Mouse (Mus musculus) hindbrain, embryonic 12.5 days (tissue): ENCODE measurements at regions not wholly inside any gene's neighbourhood (a gene's known extent, or its start where the extent isn't known, plus 50 kb on each side); places are given as distances from the start of the nearest gene placed in this dataset.

ENCODE experiments used
- ATAC-seq: fragments of 200-750 bp; cut with Nextera tagmentation; 2 replicates; pipeline ENCODE4 v1.8.0; 2017; ENCODE audit warnings: moderate TSS enrichment; ENCODE audit not compliant: low FRiP score
- H3K27ac ChIP-seq: fragments of 300-500 bp; sonication (generic); 2 replicates; pipeline ENCODE4 v1.5.1; 2016; ENCODE audit warnings: mild to moderate bottlenecking
- H3K27me3 ChIP-seq: fragments of 300-500 bp; sonication (generic); 2 replicates; pipeline ENCODE4 v1.6.1; 2016; ENCODE audit warnings: mild to moderate bottlenecking
- H3K36me3 ChIP-seq: fragments of 300-500 bp; sonication (generic); 2 replicates; pipeline ENCODE4 v1.6.1; 2016; ENCODE audit warnings: mild to moderate bottlenecking
- H3K4me1 ChIP-seq: fragments of 300-500 bp; sonication (generic); 2 replicates; pipeline ENCODE4 v1.6.1; 2016
- H3K4me2 ChIP-seq: fragments of 300-500 bp; sonication (generic); replicated peaks from 2 replicates; pipeline ENCODE4 v1.6.1; 2016; ENCODE audit warnings: mild to moderate bottlenecking
- H3K4me3 ChIP-seq: fragments of 300-500 bp; sonication (generic); 2 replicates; pipeline ENCODE4 v1.5.1; 2016; ENCODE audit warnings: mild to moderate bottlenecking
- H3K9ac ChIP-seq: fragments of 300-500 bp; sonication (generic); 2 replicates; pipeline ENCODE4 v1.6.1; 2016; ENCODE audit warnings: mild to moderate bottlenecking, moderate library complexity
- H3K9me3 ChIP-seq: fragments of 300-500 bp; sonication (generic); replicated peaks from 2 replicates; pipeline ENCODE4 v1.6.1; 2016; ENCODE audit warnings: mild to moderate bottlenecking
- WGBS: fragments of 180-500 bp; shearing (Covaris S2); methylation state at CpG from one replicate; pipeline ENCODE4 v1.1.7; 2016; 5-methylcytosine and 5-hydroxymethylcytosine counted together

GRCm38 (mm10) chrX:99415701-99416100 lies 55.4 kb downstream of the Pja1 start:
- H3K9ac ChIP-seq: no peak overlapping the region
- no peak overlapping the region for H3K4me3 ChIP-seq
- H3K36me3 ChIP-seq: no peaks in the 10 kb centered on the region
- no peak overlapping the region for H3K4me2 ChIP-seq
- WGBS: 48% methylated on average over 5 of the region's 5 CpGs
- ATAC-seq: no peak
- no peak overlapping the region for H3K27ac ChIP-seq
- H3K27me3 ChIP-seq: peaks cover 77% of the 10 kb centered on the region
- H3K9me3 ChIP-seq: no peaks in the 10 kb centered on the region
- H3K4me1 ChIP-seq: no peaks in the 10 kb centered on the region

- Histone ChIP-seq H3K4me1 (no peaks in the 10 kb centered on the region), H3K4me2 (no peak overlapping the region), H3K4me3 (no peak overlapping the region), H3K9me3 (no peaks in the 10 kb centered on the region), H3K9ac (no peak overlapping the region), H3K27ac (no peak overlapping the region), H3K36me3 (no peaks in the 10 kb centered on the region), H3K27me3 (peaks cover 63% of the 10 kb centered on the region)
- 76% methylated on average over 3 of the region's 3 CpGs for WGBS
- no peak for ATAC-seq
These were observed 60.1 kb downstream of the Pja1 start for GRCm38 (mm10) chrX:99410942-99411341.

GRCm38 (mm10) chrX:99409858-99410257 lies 61.2 kb downstream of the Pja1 start:
- Histone ChIP-seq H3K9ac (no peak overlapping the region), H3K27me3 (peaks cover 56% of the 10 kb centered on the region), H3K27ac (no peak overlapping the region), H3K9me3 (no peaks in the 10 kb centered on the region), H3K4me3 (no peak overlapping the region), H3K4me2 (no peak overlapping the region), H3K4me1 (no peaks in the 10 kb centered on the region), H3K36me3 (no peaks in the 10 kb centered on the region)
- 71% methylated on average over 10 of the region's 10 CpGs for WGBS
- no peak for ATAC-seq

DNA sequence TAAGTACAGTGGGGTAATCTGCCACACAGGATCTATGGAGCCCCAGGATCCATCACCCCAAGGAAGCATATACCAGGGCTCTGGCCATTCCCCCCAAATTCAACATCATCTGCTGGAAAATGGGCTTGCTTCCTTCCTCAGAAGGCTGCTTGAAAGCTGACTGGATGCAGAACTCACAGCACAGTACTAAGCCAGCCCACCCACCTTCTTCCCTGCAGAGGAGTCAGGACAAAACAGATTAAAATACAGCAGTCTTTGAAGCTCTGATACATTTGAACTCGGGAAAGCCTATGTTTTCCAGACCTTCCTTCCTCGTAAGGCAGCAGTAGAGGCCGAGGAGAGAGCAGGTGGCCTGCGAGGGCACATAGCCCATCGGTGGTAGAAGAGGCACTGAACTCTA lies 61.7 kb downstream of the Pja1 start:
- no peak overlapping the region for H3K4me3 ChIP-seq
- no peak for ATAC-seq
- H3K36me3 ChIP-seq: no peaks in the 10 kb centered on the region
- no peaks in the 10 kb centered on the region for H3K9me3 ChIP-seq
- H3K9ac ChIP-seq: no peak overlapping the region
- no peak overlapping the region for H3K27ac ChIP-seq
- no peak overlapping the region for H3K4me2 ChIP-seq
- 76% methylated on average over 5 of the region's 5 CpGs for WGBS
- H3K4me1 ChIP-seq: no peaks in the 10 kb centered on the region
- H3K27me3 ChIP-seq: peaks cover 54% of the 10 kb centered on the region

GRCm38 (mm10) chrX:99408804-99409203 lies 62.3 kb downstream of the Pja1 start:
- no peak for ATAC-seq
- no peaks in the 10 kb centered on the region for H3K9me3 ChIP-seq
- 0 out of 2 replicates have a peak, but pooled peaks cover 2% of the 10 kb centered on the region for H3K4me1 ChIP-seq
- WGBS: 53% methylated on average over 6 of the region's 6 CpGs
- H3K4me3 ChIP-seq: no peak overlapping the region
- H3K27ac ChIP-seq: no peak overlapping the region
- H3K36me3 ChIP-seq: no peaks in the 10 kb centered on the region
- no peak overlapping the region for H3K4me2 ChIP-seq
- no peak overlapping the region for H3K9ac ChIP-seq
- peaks cover 56% of the 10 kb centered on the region for H3K27me3 ChIP-seq

- ATAC-seq: no peak
- 69% methylated on average over 8 of the region's 8 CpGs for WGBS
- Histone ChIP-seq H3K9me3 (no peaks in the 10 kb centered on the region), H3K27me3 (peaks cover 49% of the 10 kb centered on the region), H3K27ac (no peak overlapping the region), H3K36me3 (no peaks in the 10 kb centered on the region), H3K4me1 (0 out of 2 replicates have a peak, but pooled peaks cover 2% of the 10 kb centered on the region), H3K9ac (no peak overlapping the region), H3K4me2 (no peak overlapping the region), H3K4me3 (no peak overlapping the region)
These were observed 65.2 kb downstream of the Pja1 start for GRCm38 (mm10) chrX:99405843-99406242.

GRCm38 (mm10) chrX:99403521-99404149 lies 67.4 kb downstream of the Pja1 start:
- no peak overlapping the region for H3K27ac ChIP-seq
- H3K9ac ChIP-seq: no peak overlapping the region
- H3K4me2 ChIP-seq: no peak overlapping the region
- 0 out of 2 replicates have a peak, but pooled peaks cover 2% of the 10 kb centered on the region for H3K4me1 ChIP-seq
- no peaks in the 10 kb centered on the region for H3K36me3 ChIP-seq
- peaks cover 43% of the 10 kb centered on the region for H3K27me3 ChIP-seq
- no peaks in the 10 kb centered on the region for H3K9me3 ChIP-seq
- no peak overlapping the region for H3K4me3 ChIP-seq
- 48% methylated on average over 6 of the region's 6 CpGs for WGBS
- ATAC-seq: no peak

GRCm38 (mm10) chrX:99402841-99403520 lies 68.1 kb downstream of the Pja1 start:
- H3K36me3 ChIP-seq: no peaks in the 10 kb centered on the region
- H3K27ac ChIP-seq: no peak overlapping the region
- WGBS: 57% methylated on average over 9 of the region's 9 CpGs
- ATAC-seq: no peak
- no peak overlapping the region for H3K9ac ChIP-seq
- H3K4me1 ChIP-seq: 0 out of 2 replicates have a peak, but pooled peaks cover 2% of the 10 kb centered on the region
- no peaks in the 10 kb centered on the region for H3K9me3 ChIP-seq
- H3K4me3 ChIP-seq: no peak overlapping the region
- no peak overlapping the region for H3K4me2 ChIP-seq
- H3K27me3 ChIP-seq: peaks cover 48% of the 10 kb centered on the region

DNA sequence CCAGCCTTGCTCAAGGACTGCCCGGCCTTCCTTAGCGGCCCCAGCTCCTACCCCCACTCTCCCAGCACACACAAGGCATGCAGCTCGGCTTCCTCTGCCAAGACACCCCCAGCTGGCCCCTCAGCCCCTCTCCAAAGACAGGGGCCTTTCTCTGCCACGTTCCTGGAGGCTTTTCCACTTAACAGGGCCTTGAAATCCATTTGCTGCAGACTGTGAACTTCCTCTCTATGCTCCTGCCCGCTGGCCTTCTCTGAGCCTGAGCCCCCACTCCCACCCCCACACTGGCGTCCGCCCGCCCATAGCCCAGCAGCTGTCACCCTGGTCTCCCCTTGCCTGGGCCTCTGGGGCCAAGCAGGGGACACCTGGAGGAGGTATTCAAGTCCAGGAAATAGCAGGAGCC lies 73.7 kb downstream of the Pja1 start:
- WGBS: 46% methylated on average over 6 of the region's 8 CpGs
- no peak for ATAC-seq
- H3K9ac ChIP-seq: no peak overlapping the region
- H3K4me1 ChIP-seq: peaks cover 3% of the 10 kb centered on the region; the same call in 1 of the 2 replicates
- H3K36me3 ChIP-seq: no peaks in the 10 kb centered on the region
- peaks cover 69% of the 10 kb centered on the region for H3K27me3 ChIP-seq
- no peak overlapping the region for H3K4me2 ChIP-seq
- no peak overlapping the region for H3K4me3 ChIP-seq
- H3K27ac ChIP-seq: no peak overlapping the region
- no peaks in the 10 kb centered on the region for H3K9me3 ChIP-seq

DNA sequence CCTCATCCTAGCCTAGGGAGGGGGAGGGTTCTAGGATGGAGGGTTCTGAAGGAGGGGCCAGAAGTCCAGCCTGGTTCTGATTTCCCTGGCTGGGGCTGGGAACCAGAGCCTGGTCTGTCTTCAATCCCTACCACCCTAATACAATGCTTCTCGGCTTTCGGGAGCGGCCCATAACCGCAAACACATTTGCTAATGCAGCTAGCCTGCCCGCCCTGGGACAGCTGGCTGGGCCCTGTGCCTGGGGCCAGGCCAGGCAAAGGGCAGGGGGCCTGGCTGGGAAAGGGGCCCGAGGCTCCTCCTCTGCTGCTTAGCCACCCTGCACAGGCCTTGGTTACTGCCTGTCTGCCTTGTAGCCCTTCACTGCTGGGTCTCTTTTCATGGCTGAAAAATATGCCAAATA lies 74.9 kb downstream of the Pja1 start:
- H3K4me1 ChIP-seq: peaks cover 3% of the 10 kb centered on the region; the same call in 1 of the 2 replicates
- H3K36me3 ChIP-seq: no peaks in the 10 kb centered on the region
- H3K4me3 ChIP-seq: no peak overlapping the region
- ATAC-seq: no peak
- H3K9ac ChIP-seq: no peak overlapping the region
- H3K27ac ChIP-seq: no peak overlapping the region
- H3K27me3 ChIP-seq: peaks cover 72% of the 10 kb centered on the region
- H3K9me3 ChIP-seq: no peaks in the 10 kb centered on the region
- WGBS: 60% methylated on average over 6 of the region's 6 CpGs
- no peak overlapping the region for H3K4me2 ChIP-seq

DNA sequence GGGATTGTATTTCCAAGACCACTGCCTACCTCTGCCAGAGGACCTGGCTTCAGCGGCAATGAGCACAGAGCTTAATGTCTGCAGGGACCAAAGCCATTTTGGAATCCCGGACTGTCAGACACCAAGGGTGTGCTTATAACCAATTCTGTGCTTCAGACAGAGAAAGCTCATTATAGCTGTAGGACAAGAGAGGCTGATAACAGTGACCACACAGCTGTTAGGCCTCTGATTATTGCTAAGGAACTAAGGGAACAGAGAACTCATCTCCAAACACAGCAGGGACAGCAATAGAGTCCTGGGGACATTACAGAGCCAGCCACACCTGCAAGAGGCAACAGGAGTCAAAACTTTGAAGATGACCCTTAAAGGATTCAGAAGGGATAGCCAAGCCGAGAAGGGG lies 76.0 kb downstream of the Pja1 start:
- H3K4me1 ChIP-seq: peaks cover 8% of the 10 kb centered on the region
- no peak overlapping the region for H3K27ac ChIP-seq
- no peak overlapping the region for H3K4me2 ChIP-seq
- peaks cover 77% of the 10 kb centered on the region for H3K27me3 ChIP-seq
- no peak overlapping the region for H3K9ac ChIP-seq
- ATAC-seq: no peak
- H3K4me3 ChIP-seq: no peak overlapping the region
- no peaks in the 10 kb centered on the region for H3K9me3 ChIP-seq
- no peaks in the 10 kb centered on the region for H3K36me3 ChIP-seq
- WGBS: 87% methylated on average over 3 of the region's 3 CpGs

- Histone ChIP-seq H3K4me1 (peaks cover 5% of the 10 kb centered on the region; the same call in 1 of the 2 replicates), H3K9ac (no peak overlapping the region), H3K27me3 (peaks cover 75% of the 10 kb centered on the region)
These were observed 79.4 kb downstream of the Pja1 start for GRCm38 (mm10) chrX:99391628-99392027.

GRCm38 (mm10) chrX:99390462-99390838 lies 80.6 kb downstream of the Pja1 start:
- no peak for ATAC-seq
- Histone ChIP-seq H3K9me3 (no peaks in the 10 kb centered on the region), H3K4me1 (peaks cover 5% of the 10 kb centered on the region; the same call in 1 of the 2 replicates), H3K4me3 (no peak overlapping the region), H3K36me3 (no peaks in the 10 kb centered on the region), H3K4me2 (no peak overlapping the region), H3K27ac (no peak overlapping the region), H3K9ac (no peak overlapping the region), H3K27me3 (peaks cover 72% of the 10 kb centered on the region)
- 48% methylated on average over 2 of the region's 2 CpGs for WGBS

More at GRCm38 (mm10) chrX:99391628-99392027, 79.4 kb downstream of the Pja1 start:
- Histone ChIP-seq H3K4me2 (no peak overlapping the region), H3K36me3 (no peaks in the 10 kb centered on the region), H3K4me3 (no peak overlapping the region), H3K27ac (no peak overlapping the region), H3K9me3 (no peaks in the 10 kb centered on the region)
- 60% methylated on average over 6 of the region's 6 CpGs for WGBS
- no peak for ATAC-seq
